Mouse (Mus musculus) granulocyte monocyte progenitor cell, adult 5-6 weeks (primary cell): ENCODE measurements at regions not wholly inside any gene's neighbourhood (a gene's known extent, or its start where the extent isn't known, plus 50 kb on each side); places are given as distances from the start of the nearest gene placed in this dataset.
"Not testable (repeated sequence)": the region's sequence is repeated elsewhere in the genome, so short reads cannot be mapped to it uniquely, and the experiment has no call there.

ENCODE experiments used
- ATAC-seq: replicated peaks from 2 replicates; pipeline ENCODE4 v1.8.0; 2016; ENCODE audit warnings: mild to moderate bottlenecking, moderate TSS enrichment, inconsistent platforms; ENCODE audit not compliant: poor library complexity, severe bottlenecking

DNA sequence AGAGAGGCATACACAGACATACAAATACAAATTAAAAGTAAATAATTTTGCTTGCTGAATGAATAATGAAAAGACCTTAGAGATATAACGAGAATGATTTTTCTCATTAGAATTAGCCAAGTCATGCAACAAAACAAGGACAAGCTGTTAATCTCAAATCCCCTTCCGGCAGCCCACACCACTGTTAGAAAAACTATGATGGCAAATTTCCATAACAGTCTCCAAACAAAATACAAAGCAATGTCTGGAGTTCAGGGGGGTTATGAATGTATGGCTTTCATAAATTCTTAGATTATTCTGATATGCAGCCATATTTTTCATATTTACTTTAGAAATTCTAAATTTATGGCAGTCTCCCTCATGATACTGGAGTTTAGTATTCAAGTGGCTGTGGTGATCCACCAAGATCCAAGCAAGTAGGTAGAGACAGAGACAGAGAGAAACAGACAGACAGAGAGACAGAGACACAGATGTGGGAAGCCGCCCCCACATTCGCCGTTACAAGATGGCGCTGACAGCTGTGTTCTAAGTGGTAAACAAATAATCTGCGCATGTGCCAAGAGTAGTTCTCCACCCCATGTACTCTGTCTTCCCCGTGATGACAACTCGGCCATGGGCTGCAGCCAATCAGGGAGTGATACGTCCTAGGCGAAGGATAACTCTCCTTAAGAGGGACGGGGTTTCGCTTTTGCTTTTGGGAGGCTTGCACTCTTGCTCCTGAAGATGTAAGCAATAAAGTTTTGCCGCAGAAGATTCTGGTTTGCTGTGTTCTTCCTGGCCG lies 458.0 kb upstream of the Dab2 start:
- not testable (repeated sequence) for ATAC-seq

DNA sequence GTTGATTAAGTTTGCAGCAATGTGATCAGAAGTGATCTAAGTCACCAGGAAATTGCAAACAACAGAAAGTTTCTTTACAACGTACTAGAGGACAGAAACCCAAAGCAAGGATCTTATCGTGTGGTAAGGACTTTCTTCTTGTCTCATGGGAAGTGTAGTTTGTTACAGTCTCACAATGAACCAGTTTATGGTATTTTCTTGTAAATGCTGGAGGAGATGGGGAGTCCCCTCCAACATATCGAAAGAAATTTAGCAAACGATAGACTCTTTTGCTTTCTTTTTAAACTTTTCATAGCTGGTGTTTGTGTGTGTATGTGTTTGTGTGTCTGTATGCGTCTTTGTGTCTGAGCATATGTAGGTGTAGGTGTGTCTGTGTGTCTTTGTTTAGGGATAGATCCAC lies 453.0 kb upstream of the Dab2 start:
- no peak for ATAC-seq

DNA sequence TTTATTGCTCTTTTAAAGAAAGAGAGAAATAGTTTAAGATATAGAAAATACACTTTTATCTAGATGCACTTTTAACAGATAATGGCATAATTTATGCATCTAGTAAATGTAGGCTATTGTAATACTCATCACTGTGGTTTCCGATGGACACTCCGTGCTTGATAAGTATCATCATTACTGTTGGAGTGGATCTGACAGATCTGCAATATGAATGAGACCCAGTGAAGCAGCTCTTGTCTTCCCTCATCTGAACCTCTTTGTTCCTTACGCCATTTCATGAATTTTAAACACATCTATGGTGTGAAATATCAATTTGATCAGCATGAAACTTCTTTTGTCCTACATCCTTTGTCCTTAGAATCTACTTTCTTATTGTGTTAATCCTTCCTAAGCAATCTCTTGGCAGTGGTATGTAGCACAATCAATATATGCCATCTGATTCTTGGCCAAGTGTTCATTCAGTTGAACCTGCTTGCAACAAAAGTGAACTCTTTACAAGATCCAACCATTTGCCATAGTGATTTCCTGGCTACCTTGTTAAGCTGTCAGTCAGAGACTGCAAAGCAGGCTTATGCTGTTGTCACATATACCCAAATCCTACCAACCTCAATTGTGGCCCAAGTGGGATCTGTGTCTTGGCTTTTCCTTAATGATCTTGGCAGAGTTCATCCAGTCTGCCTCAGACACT lies 452.0 kb upstream of the Dab2 start:
- ATAC-seq = no peak

DNA sequence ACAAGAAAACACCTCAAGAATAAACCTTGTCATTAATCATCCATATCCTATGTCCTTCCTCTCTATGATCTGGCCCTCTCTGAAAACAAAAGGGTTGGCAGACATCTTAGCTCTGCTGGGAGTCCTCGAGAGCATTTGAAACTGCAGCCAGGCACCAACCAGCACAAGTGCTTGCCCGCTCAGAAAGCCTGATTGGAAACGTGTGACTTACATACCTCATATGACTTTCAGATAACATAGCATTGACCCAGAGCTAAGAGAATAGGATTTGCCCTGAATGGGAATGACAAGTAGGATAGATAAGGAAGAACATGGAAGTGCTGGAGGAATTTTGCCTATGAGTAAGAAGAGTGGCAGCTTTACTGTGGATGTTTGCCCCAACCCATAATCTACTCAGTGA lies 447.1 kb upstream of the Dab2 start:
- no peak for ATAC-seq

DNA sequence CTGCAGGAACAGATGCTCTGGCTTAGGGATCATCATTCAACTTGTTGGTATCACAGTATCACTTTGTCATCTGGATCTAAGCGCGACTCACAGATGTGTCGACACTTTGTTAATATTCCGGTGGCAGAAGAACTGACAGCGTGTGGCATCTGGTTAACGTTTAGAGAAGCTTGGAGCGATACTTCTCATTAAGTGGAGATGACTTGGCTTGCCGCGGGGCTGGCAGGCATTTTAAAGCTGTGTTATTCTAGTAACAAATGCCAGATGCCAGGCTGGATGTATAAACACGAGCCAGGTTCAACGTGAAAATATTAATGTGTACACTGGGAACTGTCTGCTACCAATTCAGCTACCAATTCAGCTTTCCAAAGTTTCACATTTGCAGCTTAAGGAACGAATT lies 430.3 kb upstream of the Dab2 start:
- no peak for ATAC-seq

DNA sequence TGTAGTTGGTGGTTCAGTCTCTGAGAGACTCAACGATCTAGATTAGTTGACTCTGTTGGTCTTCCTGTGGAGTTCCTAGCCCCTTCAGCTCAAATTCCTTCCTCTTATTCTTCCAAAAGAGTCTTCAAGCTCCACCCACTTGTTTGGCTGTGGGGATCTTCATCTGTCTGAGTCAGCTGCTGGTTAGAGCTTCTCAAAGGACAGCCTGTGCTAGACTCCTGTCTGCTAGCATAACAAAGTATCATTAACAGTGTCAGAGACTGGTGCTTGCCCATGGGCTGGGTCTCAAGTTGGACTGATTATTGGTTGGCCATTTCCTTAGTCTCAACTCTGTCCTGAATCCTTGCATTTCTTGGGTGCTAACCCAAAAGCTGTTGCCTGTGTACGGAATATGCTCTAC lies 429.7 kb upstream of the Dab2 start:
- ATAC-seq = no peak

DNA sequence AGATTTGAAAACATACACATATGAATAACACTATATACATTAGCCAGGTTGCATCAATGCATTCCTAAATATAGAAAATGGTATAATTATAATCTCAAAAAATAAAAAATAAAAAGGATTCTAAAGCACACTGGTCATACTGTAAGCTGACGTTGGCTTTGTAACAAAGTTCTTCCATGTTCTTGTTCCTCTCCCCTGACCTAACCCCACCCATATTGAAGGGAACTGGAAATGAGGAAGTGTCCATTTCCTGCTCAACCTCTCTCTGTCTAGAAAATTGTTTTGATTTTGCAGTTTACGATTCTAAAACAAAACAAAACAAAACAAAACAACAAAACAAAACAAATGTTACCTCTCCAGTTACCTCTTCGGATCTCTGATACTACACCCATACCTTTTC lies 427.5 kb upstream of the Dab2 start:
- ATAC-seq = peak; percentile 86

DNA sequence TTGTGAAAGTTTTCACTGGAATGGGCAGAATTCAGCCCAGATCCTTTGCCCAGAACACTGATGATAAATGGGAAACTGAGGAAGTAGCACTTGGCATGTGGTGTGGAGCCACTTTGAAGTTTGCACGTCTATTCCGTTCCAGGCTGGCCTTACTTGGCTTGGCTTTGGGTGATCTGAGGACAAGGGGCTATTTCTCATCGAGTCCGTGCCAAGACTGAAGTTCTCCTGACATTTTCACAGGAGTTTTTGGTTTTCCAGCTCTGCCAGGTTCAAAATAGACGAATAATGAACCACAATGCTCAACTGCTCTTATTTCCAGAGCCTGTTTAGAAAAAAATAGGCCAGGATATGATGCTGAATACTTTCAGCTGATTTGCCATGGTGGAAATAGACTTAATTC lies 421.8 kb upstream of the Dab2 start:
- ATAC-seq = no peak

DNA sequence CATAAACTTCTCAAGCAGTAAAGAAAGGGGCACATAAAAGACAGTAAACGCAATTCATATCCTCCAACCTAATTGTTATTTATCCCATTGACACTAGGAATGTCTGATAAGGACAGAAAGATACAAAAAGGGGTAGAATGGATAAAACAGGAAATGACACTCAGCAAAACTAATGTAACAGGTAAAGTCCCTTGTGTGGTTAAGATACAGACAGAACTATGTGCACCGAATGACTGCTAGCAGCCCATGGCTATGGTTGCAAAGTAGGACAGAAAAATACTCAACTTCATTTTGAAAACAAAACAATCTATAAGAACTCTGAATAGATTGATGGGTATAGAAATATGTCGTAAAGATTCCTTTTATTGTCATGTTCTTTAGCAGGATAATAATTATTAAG lies 408.4 kb upstream of the Dab2 start:
- no peak for ATAC-seq

DNA sequence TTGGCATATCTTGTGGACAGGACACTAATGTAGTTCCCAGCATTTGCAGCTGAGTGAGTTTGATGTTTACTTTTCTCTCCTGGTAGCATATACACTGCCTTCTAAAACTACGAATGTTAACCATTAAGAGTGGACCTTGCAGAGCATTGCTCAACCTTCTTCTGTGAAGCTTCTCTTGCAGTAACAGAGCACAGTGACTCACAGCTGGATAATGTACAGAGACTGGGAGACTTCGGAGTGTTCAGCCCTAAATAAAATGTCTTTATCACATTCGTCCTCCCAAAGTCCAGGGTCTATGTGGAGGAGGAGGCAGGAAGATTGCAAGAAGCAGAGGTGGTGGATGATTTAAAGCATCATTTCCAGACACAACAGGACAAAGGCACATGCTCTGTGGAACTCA lies 407.6 kb upstream of the Dab2 start:
- ATAC-seq = no peak

DNA sequence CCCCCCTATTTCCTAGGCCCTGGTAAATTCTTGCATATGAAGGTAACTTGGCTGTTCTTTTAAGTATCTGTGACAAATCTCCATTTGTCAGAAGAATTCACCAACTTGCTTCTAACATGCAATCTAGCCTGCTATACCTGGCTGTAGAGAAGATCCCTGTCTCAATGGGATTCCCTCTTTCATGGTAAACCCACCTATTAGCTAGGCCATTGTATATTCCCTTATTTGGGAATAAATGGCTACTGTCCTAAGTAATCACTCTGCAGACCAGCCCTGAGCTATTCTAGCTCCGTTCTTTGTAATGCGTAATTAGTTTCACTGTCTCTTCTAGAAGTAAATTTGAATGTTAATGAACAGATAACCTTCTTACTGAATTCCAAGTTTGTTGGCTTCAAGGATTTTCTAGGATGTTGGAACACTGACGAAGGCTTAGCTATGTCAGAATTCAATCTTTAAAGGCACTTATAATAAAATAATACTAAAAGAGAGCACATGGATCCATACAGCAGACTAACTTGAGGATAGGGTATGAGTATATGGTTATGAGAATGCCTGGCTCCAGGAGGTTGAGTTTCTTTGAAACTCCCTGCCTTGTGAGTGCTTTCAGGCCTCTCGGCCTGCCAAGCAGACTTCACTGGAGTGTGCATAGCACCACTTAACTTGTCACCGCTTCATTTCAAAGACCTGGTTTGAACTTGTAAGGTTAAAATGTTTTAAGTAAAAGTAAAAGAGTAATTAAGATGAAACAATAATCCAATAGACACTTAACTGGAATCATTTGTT lies 403.7 kb upstream of the Dab2 start:
- ATAC-seq = not testable (repeated sequence)

DNA sequence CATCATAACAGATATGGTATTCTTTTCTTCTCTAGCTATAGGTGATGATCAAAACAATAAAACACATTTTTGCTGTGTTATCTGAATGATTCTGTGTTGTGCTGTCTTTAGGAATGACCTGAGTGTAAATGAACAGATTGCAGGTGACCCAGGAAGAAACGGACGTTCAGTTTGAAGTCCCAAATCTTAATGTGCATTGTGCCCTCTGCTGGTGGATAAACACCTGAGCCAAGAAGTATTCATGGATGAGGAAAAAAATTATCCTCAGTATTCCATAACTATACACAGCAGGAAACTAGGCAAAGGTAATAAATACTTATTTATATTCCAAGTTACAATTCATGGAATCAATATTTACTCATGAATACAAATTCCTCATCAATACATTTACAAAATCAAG lies 384.3 kb upstream of the Dab2 start:
- ATAC-seq = no peak

DNA sequence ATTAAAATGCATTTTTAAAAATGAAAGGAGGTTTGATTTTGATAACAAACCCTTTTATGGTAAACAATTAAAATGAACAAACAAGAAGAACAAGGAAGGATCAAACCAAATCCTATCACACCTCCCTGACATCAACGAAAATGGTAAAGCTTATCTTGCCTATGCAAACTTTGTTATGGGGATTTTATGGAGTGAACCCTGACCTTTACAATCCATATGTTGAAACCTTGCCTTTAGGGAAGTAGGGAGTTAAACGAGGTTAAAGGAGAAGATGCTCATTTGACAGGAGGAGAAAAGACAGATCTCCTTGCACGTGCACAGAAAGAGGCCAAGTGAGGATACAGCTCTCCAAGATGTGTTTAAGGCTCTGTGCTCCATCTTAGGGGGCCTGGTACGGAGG lies 379.5 kb upstream of the Dab2 start:
- ATAC-seq = no peak

DNA sequence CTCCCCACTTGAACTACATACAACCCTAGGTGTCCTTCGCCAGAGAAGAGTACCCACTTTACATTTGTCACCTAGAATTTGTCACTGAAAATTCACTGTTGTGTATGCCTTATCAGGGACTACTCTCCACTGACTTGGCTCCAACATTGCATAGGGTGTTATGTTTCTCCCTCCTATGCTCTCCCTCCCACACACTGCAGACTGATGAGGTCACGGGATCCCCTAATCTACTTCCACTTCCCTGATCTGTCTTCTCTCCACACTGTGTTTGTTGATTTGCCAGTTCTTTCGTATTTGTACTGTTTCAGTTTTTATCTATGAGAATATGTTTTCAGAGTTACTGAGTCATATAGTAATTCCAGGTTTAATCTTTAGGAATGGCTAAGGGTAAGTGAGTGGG lies 371.8 kb upstream of the Dab2 start:
- ATAC-seq = peak; percentile 76

DNA sequence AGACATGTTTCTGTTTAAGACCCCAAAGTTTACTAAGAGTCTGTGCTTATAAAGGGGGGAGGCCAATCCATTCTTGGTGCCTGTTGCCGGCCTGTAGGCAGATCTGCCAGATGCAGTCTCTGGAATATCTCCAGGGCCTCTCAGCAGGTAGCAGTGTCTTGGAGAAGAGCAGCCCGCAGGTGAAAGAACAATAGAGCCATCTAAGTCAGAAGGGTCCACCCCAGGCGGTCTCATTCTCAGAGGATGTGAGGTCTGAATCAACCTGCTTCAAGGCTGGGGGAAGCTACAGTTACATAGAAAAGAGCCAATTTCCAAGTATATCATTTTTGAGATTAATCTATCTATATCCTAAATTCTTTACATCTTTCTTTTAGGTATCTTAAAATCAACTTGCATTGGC lies 366.0 kb upstream of the Dab2 start:
- no peak for ATAC-seq

DNA sequence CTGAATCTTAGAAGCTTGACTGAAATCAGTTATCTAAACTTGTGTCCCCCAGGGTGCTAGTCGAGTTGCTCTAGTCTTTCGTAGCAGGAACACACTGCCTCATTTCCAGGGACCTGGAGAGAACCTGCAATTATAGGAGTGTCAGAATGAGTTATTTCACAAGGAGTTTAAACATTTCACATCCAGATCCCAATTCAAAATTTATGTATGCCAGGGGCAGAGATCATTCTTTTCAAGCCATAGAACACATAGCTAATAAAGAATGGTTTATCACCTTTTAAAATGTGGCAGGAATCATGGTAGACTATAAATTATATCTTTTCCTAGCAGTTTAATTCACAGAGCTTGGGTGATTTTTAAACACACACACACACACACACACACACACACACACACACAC lies 358.6 kb upstream of the Dab2 start:
- no peak for ATAC-seq

DNA sequence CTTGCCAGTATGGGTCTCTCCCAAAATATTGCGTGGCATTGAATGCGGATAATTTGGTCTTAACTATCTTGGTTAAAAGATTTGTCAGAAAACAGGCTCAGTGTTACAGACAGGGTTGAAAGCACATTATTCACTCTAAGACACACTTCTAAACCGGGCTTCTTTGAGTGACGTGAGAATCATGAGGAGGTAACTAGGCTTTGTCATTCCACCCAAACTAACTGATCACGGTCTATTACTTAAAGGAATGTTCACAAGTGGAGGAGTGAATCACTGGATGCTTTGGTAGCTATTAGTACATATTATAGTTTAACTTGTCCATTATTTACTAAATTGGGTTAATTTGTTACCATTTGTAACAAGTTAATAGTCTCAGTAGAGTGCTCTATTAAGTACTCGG lies 352.9 kb upstream of the Dab2 start:
- no peak for ATAC-seq

DNA sequence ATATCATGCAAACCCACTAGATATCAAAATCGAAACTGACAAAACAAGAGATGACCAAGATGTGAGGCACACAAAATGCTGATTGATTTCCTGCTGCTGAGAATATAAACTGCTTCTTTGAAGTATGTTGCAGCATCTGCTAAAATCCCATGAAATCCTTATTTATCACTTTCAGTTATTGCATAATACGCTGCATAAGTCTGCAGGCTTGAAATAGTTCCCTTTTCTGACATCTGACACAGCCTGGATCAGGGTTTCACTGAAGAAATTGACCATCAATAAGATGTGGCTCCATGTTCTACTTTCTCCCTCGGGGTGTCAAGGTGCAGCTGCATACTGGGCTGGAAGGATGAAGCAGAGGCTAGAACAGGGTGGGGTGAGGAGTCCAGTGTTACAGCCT lies 348.7 kb upstream of the Dab2 start:
- ATAC-seq = peak; percentile 95

DNA sequence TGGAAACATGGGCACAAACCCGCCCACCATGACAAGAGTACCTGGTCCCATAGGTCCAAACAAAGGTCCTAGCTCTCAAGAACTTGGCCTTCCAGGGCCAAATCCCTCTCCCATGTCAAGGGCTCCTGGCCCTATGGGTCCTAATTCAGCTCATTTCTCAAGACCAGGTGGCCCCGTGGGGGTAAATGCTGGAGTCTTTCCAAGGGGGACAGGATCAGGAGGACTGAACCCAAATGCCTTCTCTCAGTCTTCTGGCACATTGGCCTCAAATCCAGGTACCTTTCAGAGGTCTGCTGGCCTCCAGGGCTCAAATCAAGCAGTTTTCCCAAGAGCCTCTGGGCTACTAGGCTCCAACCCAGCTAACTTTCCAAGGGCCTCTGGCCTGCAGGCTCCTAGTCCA lies 347.9 kb upstream of the Dab2 start:
- ATAC-seq = not testable (repeated sequence)

DNA sequence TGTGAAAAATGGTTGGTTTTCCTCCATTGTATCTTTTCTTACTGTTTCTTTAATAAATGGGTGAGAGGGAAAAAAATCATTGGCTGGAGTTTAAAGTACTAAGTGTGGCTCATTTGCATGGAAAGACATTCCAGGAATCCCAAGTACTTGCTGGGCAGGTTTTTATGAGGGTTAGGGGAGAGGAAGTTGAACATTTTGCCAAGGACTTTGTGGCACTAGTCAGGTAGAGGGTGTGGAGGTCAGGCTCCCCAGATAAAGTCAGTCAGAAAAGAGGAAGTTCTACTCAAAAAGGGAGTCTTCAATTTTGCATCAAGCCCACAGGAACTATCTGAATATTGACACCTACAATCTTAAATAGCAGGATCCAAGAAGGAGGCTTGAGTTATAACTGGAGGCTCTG lies 346.5 kb upstream of the Dab2 start:
- peak; percentile 54 for ATAC-seq

DNA sequence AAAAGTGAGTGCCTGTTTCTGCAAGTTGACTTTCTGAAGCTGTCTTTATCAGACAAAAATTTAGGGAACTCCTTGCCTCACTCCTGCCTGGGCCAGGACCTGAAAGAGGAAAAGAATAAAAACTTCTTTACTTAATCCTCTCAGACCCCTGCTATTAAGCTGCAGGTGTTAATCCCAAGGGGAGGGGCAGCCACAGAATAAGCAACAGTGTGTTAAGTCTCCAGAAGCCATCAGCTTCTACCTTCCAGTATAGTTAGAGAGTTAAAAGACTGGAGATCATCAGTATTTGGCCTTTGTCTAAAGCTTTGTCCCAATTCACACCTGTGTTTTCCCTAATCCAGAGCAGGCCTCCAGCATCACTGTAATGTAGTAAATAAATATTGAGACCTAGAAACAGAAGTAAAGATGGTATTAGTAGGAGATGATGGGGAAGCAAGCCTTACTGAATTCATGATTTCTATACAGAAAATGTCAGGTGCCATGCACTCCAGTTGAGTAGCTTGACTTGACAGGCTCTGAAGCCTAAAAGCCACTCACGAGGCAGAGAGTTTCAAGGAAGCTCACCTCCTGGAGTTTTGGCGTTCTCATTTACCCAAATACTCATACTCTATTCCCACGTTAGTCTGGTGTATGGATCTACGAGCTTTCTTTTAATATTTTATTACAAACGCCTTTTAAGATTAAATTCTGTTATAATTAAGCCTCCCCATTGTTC lies 308.1 kb upstream of the Dab2 start:
- no peak for ATAC-seq
